Mouse (Mus musculus) activated CD4-positive, CD25-positive, alpha-beta regulatory T cell, adult 9 weeks (primary cell): ENCODE results near the gene Prl3d1. TPM values are rescaled to one million over a fixed set of nuclear protein-coding genes. Genes with fewer than 3 reads are reported as not detected.

Source experiments
- polyA plus RNA-seq: library from polyadenylated mRNA; unstranded; fragments of 100-300 nt; shearing (Covaris generic); gene quantifications from one replicate; pipeline ENCODE4 v1.2.1, GENCODE M21; 2017

Prl3d1 gene
- not detected for polyA plus RNA-seq

GRCm38 (mm10) chr13:27093890-27094289, at the start of gene Prl3d1:
Gene Prl3d1, plus strand, starts transcription at chr13:27094190.

GRCm38 (mm10) chr13:27057270-27057669, 36.7 kb upstream of the Prl3d1 start, which contains the start of gene Prl:
Gene Prl, plus strand, starts transcription at chr13:27057570.

DNA sequence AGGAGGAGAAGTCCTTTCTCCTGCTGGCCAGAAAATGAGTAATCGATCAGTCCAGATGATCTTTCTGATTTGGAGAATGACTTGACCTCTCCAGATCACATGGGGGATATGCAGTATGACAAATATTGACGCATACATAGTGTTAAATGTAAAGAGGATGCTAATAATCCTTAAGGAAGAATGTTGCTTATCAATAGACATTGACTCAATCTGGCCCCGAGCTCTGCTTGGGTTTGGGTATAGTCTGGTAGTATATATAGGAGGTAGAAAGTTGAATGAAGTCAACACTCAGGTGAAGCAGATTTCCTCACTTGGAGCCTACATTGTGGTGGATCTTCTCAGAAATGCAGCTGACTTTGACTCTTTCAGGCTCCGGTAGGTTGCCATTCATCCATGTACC, 27.4 kb downstream of the Prl3d1 start, which contains the start of gene Prl3d2:
Prl3d2 (plus strand) TSS at position 301 of the 400 bp plus-strand sequence.

Other genes starting within 250 kb of the Prl3d1 start
- gene Prl, start 36.6 kb upstream of the Prl3d1 start, polyA plus RNA-seq, result not detected
- not detected for gene Prl3d2, start 27.5 kb downstream of the Prl3d1 start, polyA plus RNA-seq
- not detected for gene Prl3d3, start 62.6 kb downstream of the Prl3d1 start, polyA plus RNA-seq
- not detected for gene Prl3c1, start 102.5 kb downstream of the Prl3d1 start, polyA plus RNA-seq
- not detected for gene Prl3b1, start 147.7 kb downstream of the Prl3d1 start, polyA plus RNA-seq
- not detected for gene Prl3a1, start 165.2 kb downstream of the Prl3d1 start, polyA plus RNA-seq
- gene Prl6a1, start 218.4 kb downstream of the Prl3d1 start, polyA plus RNA-seq, result not detected